Mouse (Mus musculus): ENCODE data around the gene Gm36028. TPM values are rescaled to one million over a fixed set of nuclear protein-coding genes. Genes with fewer than 3 reads are reported as not detected.

Gene Gm36028
- 0.40 and 0.42 TPM in 2 replicates for polyA plus RNA-seq (2012; rRNA removed)

GRCm38 (mm10) chr16:37861029-37861428 lies at the start of gene Gm36028:
Gene Gm36028, minus strand, starts transcription at chr16:37861146.

GRCm38 (mm10) chr16:37867791-37868505 lies 7.0 kb upstream of the Gm36028 start, which contains the start of gene Lrrc58:
Gene Lrrc58, plus strand, starts transcription at chr16:37868389.

Other genes with a start within 250 kb of the Gm36028 start
- 17.7 and 52.6 TPM in 2 replicates for gene Ndufb4, start 206.7 kb downstream of the Gm36028 start, polyA plus RNA-seq (2012; rRNA removed)
- 121 and 202 TPM in 2 replicates for gene Fstl1, start 84.3 kb downstream of the Gm36028 start, polyA plus RNA-seq (2012; rRNA removed)
- gene Lrrc58, start 7.2 kb upstream of the Gm36028 start, polyA plus RNA-seq (2012; rRNA removed): 18.9 and 34.5 TPM in 2 replicates
- 3.2 and 3.5 TPM in 2 replicates for gene Gpr156, start 55.4 kb upstream of the Gm36028 start, polyA plus RNA-seq (2012; rRNA removed)
- 39.0 and 40.5 TPM in 2 replicates for gene Gsk3b, start 227.9 kb upstream of the Gm36028 start, polyA plus RNA-seq (2012; rRNA removed)

Data from central nervous system, embryonic 11.5 days (tissue).